In genomic region chr9:82807635-82808034, GRCm38 (mm10) we compare ENCODE assay signal across 14 mouse cellular contexts. TPM values are rescaled to one million over a fixed set of nuclear protein-coding genes. Genes with fewer than 3 reads are reported as not detected.
"Had no signal": no experiment of that assay in that cellular context is flagged by ENCODE, and none has a peak within 500 bp of the region (broad histone marks: within the 10 kb centered on the region; RNA-seq: fewer than 3 reads in every experiment).

No protein-coding gene starts in this region.

- DNase-seq: kidney, adult 8-10 months; left cerebral cortex, postnatal 4 days; lung, adult 18-20 months; lung, postnatal 36 days; right cerebral cortex, postnatal 4 days; spleen, adult 18-20 months; thymus, adult 18-20 months; thymus, postnatal 14 days had no signal

- H3K9ac ChIP-seq: limb, embryonic 13.5 days; liver, embryonic 14.5 days; neural tube, embryonic 12.5 days had no signal

- H3K9me3 ChIP-seq: limb, embryonic 13.5 days; neural tube, embryonic 12.5 days had no signal

- H3K27me3 ChIP-seq: limb, embryonic 13.5 days; neural tube, embryonic 12.5 days had no signal

- H3K4me2 ChIP-seq: limb, embryonic 13.5 days; neural tube, embryonic 12.5 days had no signal

- H3K4me1 ChIP-seq: limb, embryonic 13.5 days had no signal

- H3K4me3 ChIP-seq: limb, embryonic 13.5 days; neural tube, embryonic 12.5 days had no signal

- H3K27ac ChIP-seq: limb, embryonic 13.5 days; liver, embryonic 14.5 days; neural tube, embryonic 12.5 days had no signal

- ATAC-seq: intestine, embryonic 16.5 days had no signal

- H3K36me3 ChIP-seq: limb, embryonic 13.5 days; neural tube, embryonic 12.5 days had no signal

RNA-seq across cellular contexts. Expression of gene Irak1bp1, which starts 21.7 kb away (rescaled TPM):
- total RNA-seq: monocyte, adult 5-6 weeks; neutrophil, adult 5-6 weeks had no signal
